In genomic region chr4:140566785-140567184, GRCm38 (mm10) we compare ENCODE assay signal across 11 mouse cellular contexts.
A peak's percentile ranks its signal among the peaks of the same experiment; 100 is the strongest.
DNase-seq lines count a peak whose midpoint lies in the region; ATAC-seq lines count a peak whose summit lies in the region.
"Had no signal": no experiment of that assay in that cellular context is flagged by ENCODE, and none has a peak within 500 bp of the region (broad histone marks: within the 10 kb centered on the region; RNA-seq: fewer than 3 reads in every experiment).

No protein-coding gene starts in this region.

- peaks cover 86% of the 10 kb centered on the region for H3K36me3 ChIP-seq in forebrain, embryonic 12.5 days (replicated peaks)
- H3K36me3 ChIP-seq in forebrain, embryonic 13.5 days (ENCODE audit: poor library complexity, severe bottlenecking): peaks cover 94% of the 10 kb centered on the region
- peaks cover 96% of the 10 kb centered on the region for H3K36me3 ChIP-seq in midbrain, embryonic 12.5 days
- H3K36me3 ChIP-seq in midbrain, embryonic 13.5 days: peaks cover 93% of the 10 kb centered on the region
- peaks cover 94% of the 10 kb centered on the region for H3K36me3 ChIP-seq in hindbrain, embryonic 13.5 days

- no peaks in the 10 kb centered on the region for H3K27me3 ChIP-seq in forebrain, embryonic 12.5 days
- H3K27me3 ChIP-seq in forebrain, embryonic 13.5 days: no peaks in the 10 kb centered on the region
- H3K27me3 ChIP-seq in midbrain, embryonic 12.5 days: no peaks in the 10 kb centered on the region
- H3K27me3 ChIP-seq in midbrain, embryonic 13.5 days: no peaks in the 10 kb centered on the region
- H3K27me3 ChIP-seq in hindbrain, embryonic 13.5 days: no peaks in the 10 kb centered on the region
- H3K27me3 ChIP-seq: limb, embryonic 13.5 days had no signal

- no peak for ATAC-seq in forebrain, embryonic 12.5 days (ENCODE audit: low FRiP score)
- ATAC-seq in forebrain, embryonic 13.5 days: no peak
- no peak for ATAC-seq in midbrain, embryonic 12.5 days (ENCODE audit: low FRiP score, low read depth)
- ATAC-seq in midbrain, embryonic 13.5 days: no peak
- ATAC-seq in hindbrain, embryonic 13.5 days (ENCODE audit: low FRiP score): no peak
- ATAC-seq: CD4-positive, CD25-positive, alpha-beta regulatory T cell, adult 4 months; midbrain, embryonic 16.5 days had no signal

- H3K4me3 ChIP-seq in forebrain, embryonic 12.5 days (replicated peaks): no peak overlapping the region
- H3K4me3 ChIP-seq in forebrain, embryonic 13.5 days: no peak overlapping the region
- no peak overlapping the region for H3K4me3 ChIP-seq in midbrain, embryonic 12.5 days
- no peak overlapping the region for H3K4me3 ChIP-seq in midbrain, embryonic 13.5 days (replicated peaks)
- H3K4me3 ChIP-seq in hindbrain, embryonic 13.5 days: no peak overlapping the region
- H3K4me3 ChIP-seq: limb, embryonic 13.5 days had no signal

- H3K27ac ChIP-seq in forebrain, embryonic 12.5 days: 0 out of 2 replicates have a peak overlapping the region, but pooled peaks have one; percentile 31
- no peak overlapping the region for H3K27ac ChIP-seq in forebrain, embryonic 13.5 days
- H3K27ac ChIP-seq in midbrain, embryonic 12.5 days (replicated peaks): peak overlapping the region; percentile 31; the same call in 1 of the 2 replicates
- no peak overlapping the region for H3K27ac ChIP-seq in midbrain, embryonic 13.5 days
- H3K27ac ChIP-seq in hindbrain, embryonic 13.5 days: no peak overlapping the region
- H3K27ac ChIP-seq: limb, embryonic 13.5 days had no signal

- H3K4me2 ChIP-seq in forebrain, embryonic 12.5 days: no peak overlapping the region
- no peak overlapping the region for H3K4me2 ChIP-seq in forebrain, embryonic 13.5 days
- H3K4me2 ChIP-seq in midbrain, embryonic 12.5 days (replicated peaks): no peak overlapping the region
- no peak overlapping the region for H3K4me2 ChIP-seq in midbrain, embryonic 13.5 days (replicated peaks)
- no peak overlapping the region for H3K4me2 ChIP-seq in hindbrain, embryonic 13.5 days
- H3K4me2 ChIP-seq: limb, embryonic 13.5 days had no signal

- 94% methylated on average over 14 of the region's 14 CpGs for WGBS in forebrain, embryonic 12.5 days
- WGBS in forebrain, embryonic 13.5 days: 94% methylated on average over 14 of the region's 14 CpGs
- WGBS in midbrain, embryonic 12.5 days: 92% methylated on average over 14 of the region's 14 CpGs
- 92% methylated on average over 14 of the region's 14 CpGs for WGBS in midbrain, embryonic 13.5 days
- WGBS in hindbrain, embryonic 13.5 days: 91% methylated on average over 14 of the region's 14 CpGs

- H3K9ac ChIP-seq in forebrain, embryonic 12.5 days: no peak overlapping the region
- H3K9ac ChIP-seq in forebrain, embryonic 13.5 days: no peak overlapping the region
- H3K9ac ChIP-seq in midbrain, embryonic 12.5 days (replicated peaks): no peak overlapping the region
- no peak overlapping the region for H3K9ac ChIP-seq in midbrain, embryonic 13.5 days (replicated peaks)
- H3K9ac ChIP-seq in hindbrain, embryonic 13.5 days: no peak overlapping the region
- H3K9ac ChIP-seq: limb, embryonic 13.5 days had no signal

- peak; percentile 68 to 72 for DNase-seq in lung, postnatal 4 days
- no peak for DNase-seq in left cerebral cortex, postnatal 36 days (ENCODE audit: low spot score in 2 of 2)
- no peak for DNase-seq in left cerebral cortex, adult 8-10 months (ENCODE audit: low spot score in 2 of 2)

- intact Hi-C loops in left cerebral cortex, postnatal 36 days (cut with DNase I): no loop called here

- peaks cover 7% of the 10 kb centered on the region for H3K9me3 ChIP-seq in forebrain, embryonic 12.5 days
- peaks cover 12% of the 10 kb centered on the region; the same call in 1 of the 2 replicates for H3K9me3 ChIP-seq in forebrain, embryonic 13.5 days (replicated peaks)
- peaks cover 8% of the 10 kb centered on the region; the same call in 1 of the 2 replicates for H3K9me3 ChIP-seq in midbrain, embryonic 12.5 days
- H3K9me3 ChIP-seq in midbrain, embryonic 13.5 days: peaks cover 3% of the 10 kb centered on the region; the same call in 1 of the 2 replicates
- H3K9me3 ChIP-seq in hindbrain, embryonic 13.5 days: peaks cover under 1% of the 10 kb centered on the region; the same call in 1 of the 2 replicates

- peaks cover 3% of the 10 kb centered on the region; the same call in 1 of the 2 replicates for H3K4me1 ChIP-seq in forebrain, embryonic 12.5 days
- H3K4me1 ChIP-seq in forebrain, embryonic 13.5 days: 0 out of 2 replicates have a peak, but pooled peaks cover 6% of the 10 kb centered on the region
- no peaks in the 10 kb centered on the region for H3K4me1 ChIP-seq in midbrain, embryonic 12.5 days
- H3K4me1 ChIP-seq in midbrain, embryonic 13.5 days (replicated peaks): 0 out of 2 replicates have a peak, but pooled peaks cover 4% of the 10 kb centered on the region
- peaks cover 9% of the 10 kb centered on the region; the same call in 1 of the 2 replicates for H3K4me1 ChIP-seq in hindbrain, embryonic 13.5 days (replicated peaks)
- H3K4me1 ChIP-seq: limb, embryonic 13.5 days had no signal

Comparison
In these comparisons a context has a peak if more than half of its experiments do, and no peak if none do; other contexts are left out.
1. H3K27ac ChIP-seq: peak in forebrain, embryonic 12.5 days (single experiment) and midbrain, embryonic 12.5 days (single experiment); none in forebrain, embryonic 13.5 days (single experiment), midbrain, embryonic 13.5 days (single experiment) and hindbrain, embryonic 13.5 days (single experiment).
2. DNase-seq: peak in lung, postnatal 4 days (2 of 2); none in left cerebral cortex, postnatal 36 days (0 of 2) and left cerebral cortex, adult 8-10 months (0 of 2).